Mouse (Mus musculus): ENCODE results near the gene Adcy4.

Adcy4 gene

DNA sequence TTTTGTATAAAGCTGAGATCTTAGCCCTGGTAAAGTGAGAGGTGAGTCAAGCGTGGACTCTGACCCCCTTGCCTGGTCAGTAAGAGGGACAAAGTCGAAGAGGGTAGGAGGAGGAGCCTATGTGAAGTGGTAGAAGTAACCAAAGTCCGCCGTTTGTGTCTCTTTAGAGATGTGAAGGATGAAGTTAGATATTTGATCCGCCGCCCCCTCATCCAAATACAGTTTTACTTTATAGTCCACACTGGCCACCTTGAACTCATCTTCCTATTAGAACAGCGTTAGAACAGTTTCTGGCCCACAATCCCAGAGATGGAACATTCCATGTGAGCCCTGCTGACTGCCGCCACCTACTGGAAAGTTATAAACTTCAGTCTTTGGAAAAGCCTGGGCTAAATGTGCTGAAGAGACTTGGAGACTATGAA, 25.5 kb downstream of the Adcy4 start, which contains the start of gene Cideb:
Gene Cideb, minus strand, starts transcription at position 96 of the 422 bp plus-strand sequence.
- DNase-seq (ENCODE audit: low read depth, low spot score), result peak; percentile 45

GRCm38 (mm10) chr14:55757566-55757965, 26.3 kb downstream of the Adcy4 start:
- no peak for DNase-seq (ENCODE audit: low read depth, low spot score)

GRCm38 (mm10) chr14:55747051-55747847, 36.6 kb downstream of the Adcy4 start:
- DNase-seq (ENCODE audit: low read depth, low spot score), result peak; percentile 42

DNA sequence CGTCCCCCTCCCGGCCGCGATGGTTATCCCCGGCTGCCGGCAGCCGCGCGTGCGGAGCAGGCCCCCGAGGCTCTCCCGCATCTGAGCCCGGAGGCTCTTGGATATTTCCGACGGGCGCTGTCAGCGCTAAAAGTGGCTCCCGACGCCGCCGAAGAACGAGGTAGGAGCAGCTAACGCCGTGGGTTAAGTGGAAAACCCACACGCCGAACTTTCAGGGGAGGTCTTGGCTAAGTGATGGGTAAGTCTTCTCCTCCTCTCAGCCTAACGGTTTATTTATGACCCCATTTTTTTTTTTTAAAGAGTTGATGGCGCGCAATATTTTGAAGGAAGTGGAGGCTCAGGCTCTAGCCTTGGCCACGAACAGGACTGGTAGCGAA, 38.0 kb downstream of the Adcy4 start:
- no peak for DNase-seq (ENCODE audit: low read depth, low spot score)

DNA sequence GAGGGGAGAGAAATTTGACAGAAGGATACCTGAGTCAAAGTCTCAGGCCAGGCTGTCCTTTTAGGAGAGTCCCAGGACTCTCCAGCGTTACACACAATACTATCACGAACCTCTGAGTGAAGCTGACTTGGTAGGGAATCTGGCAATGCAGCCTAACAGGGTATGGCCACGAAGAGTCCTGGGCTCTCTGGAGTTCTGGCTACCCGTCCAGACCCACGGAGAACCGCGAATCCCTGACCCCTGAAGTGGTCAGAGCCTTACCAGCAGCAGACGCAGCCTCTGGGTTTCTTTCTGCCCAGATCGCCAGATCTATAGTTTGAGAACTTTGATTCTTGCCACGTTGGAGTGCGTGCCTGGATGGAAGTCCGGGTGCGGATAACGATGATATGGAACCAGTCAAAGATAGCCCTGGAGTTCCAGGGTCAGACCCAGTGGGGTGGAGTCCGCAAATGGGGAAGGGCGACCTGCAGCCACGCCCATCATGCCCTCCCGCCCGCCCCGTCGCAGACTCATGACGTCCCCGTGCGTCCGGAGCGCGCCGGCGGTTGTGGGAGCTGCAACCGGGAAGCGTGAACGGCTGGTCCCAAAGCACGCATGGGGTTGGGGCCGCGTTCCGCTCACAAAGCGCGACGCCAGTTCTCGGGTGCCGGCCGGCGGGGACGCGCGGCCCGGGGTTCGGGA, 38.6 kb downstream of the Adcy4 start, which contains the start of the genes Dhrs1 and Nop9:
Gene Dhrs1, minus strand, starts transcription at position 511 of the 681 bp plus-strand sequence.
Gene Nop9, plus strand, starts transcription at position 514 of the 681 bp plus-strand sequence.
- DNase-seq (ENCODE audit: low read depth, low spot score), result peak; percentile 92

DNA sequence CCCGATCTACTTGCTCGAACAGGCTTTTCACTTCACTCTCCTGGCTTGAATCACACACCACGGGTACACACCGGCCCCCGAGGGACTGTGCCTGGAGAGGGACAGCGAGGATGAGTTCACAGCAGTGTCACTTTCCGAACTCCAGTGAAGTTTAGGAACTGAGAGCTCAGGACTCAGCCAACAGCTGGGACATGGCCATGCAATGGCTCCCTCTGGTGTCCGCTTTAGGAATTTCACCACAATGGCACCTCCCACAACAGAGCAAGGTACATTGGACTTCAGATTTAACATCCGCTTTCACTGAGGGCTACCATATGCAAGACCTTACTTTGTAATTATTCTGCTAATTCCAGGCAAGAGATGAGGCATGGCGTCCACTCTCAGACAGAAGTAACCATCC, 40.2 kb downstream of the Adcy4 start:
- DNase-seq (ENCODE audit: low read depth, low spot score), result peak; percentile 93

GRCm38 (mm10) chr14:55737086-55737687, 46.7 kb downstream of the Adcy4 start:
- DNase-seq (ENCODE audit: low read depth, low spot score), result no peak

DNA sequence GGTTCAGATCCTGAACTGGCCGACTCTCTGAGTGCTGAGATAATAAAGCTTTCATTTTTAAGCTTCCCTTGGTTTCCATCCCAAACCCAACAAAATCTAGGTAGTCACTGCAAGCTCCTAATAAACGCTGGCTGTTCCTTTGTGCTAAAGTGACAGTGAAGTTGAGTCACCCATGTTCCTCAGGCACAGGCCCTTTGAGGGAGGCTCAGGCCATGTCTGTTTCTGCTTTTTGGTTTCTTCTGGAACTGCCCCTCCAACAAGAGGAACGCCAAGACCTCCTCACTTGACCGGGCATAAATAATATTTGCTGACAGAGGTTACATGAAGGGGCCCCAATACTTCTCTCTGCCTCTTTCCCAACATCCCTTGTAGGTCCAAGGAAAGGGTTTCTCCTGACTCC, 48.1 kb downstream of the Adcy4 start:
- no peak for DNase-seq (ENCODE audit: low read depth, low spot score)

GRCm38 (mm10) chr14:55735334-55735733, 48.6 kb downstream of the Adcy4 start:
- DNase-seq (ENCODE audit: low read depth, low spot score), result no peak

- no peak for DNase-seq (ENCODE audit: low read depth, low spot score)
Measured at GRCm38 (mm10) chr14:55734869-55735268, 49.0 kb downstream of the Adcy4 start.

GRCm38 (mm10) chr14:55733889-55734288, 50.0 kb downstream of the Adcy4 start:
- DNase-seq (ENCODE audit: low read depth, low spot score), result no peak

DNA sequence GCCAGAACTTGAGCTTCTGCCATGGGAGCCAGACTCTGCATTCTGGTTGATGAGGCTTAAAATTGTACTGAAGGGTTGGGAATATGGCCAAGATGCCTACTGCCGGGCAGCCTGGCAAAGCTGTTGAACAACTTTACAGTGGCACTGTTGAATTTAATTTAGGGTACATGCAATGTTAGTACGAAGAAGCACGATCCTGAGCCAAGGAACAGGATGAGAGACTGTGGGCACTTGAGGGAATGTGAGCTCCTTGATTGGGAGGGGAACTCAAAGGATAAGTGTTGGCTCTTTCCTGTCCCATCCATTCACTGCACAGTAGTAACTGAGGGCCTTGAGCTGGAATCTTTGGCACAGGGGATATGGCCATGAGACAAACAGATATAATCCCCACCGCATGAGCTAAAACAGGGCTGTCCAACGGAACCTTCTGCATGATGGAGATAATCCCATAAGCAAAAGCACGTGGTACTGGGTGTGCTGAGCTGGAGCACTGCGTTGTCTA, 53.3 kb downstream of the Adcy4 start:
- no peak for DNase-seq (ENCODE audit: low read depth, low spot score)

DNA sequence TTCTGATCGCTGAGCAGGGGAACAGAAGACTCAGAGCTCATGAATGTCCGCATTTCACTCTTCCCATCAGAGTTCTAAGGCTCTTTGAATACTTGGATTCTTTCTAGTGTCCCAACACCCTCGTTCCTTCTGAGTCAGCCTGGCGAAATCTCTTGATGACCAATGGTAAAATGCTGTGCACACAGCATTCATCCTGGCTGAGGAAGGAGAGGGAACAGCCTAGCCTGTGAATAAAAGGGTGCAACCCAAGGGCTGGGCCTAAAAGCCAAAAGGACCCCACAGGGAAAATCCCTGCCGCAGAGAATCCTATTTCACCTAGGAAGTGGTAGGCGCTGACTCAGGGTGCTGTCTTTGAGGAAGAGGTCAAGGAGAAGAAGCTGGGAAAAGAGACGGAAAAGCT, 53.8 kb downstream of the Adcy4 start:
- no peak for DNase-seq (ENCODE audit: low read depth, low spot score)

DNA sequence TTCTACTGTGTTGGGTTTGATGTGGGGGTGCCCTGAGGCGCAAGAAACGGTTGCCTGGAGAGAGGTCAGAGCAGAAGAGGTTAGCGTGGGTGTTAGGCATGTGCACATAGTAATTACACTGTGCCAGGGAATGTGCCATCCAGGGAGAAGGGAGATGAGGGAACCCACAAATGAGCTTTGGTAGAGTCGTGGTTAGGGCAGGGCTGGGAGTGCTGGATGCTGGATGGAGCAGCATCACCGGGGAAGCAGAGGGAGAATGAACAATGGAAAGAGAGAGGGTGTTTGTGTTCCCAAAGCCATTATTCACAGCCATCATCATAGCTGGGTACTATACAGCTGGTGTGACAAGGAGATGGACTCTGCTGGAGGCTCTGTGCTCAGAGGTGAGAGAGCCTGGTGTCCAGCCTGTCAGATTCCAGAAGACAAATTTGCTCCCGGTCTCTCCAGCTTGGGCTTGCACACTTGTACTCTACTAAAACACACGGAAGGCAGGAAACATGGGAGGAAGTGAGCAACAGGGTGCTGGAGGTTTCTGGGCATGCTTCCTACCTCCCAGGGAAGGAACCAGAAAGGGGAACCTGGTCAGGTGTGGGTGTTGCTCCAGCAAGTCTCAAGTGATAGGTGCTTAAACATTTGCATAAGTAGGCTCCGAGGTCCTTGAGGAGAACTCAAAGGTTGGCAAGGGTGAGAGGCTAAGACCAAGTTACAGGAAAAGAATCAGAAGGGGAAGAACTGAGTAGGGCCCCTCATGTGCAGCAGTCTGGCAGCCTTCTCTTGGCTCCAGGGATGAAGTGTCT, 55.8 kb downstream of the Adcy4 start:
- peak; percentile 68 for DNase-seq (ENCODE audit: low read depth, low spot score)

DNA sequence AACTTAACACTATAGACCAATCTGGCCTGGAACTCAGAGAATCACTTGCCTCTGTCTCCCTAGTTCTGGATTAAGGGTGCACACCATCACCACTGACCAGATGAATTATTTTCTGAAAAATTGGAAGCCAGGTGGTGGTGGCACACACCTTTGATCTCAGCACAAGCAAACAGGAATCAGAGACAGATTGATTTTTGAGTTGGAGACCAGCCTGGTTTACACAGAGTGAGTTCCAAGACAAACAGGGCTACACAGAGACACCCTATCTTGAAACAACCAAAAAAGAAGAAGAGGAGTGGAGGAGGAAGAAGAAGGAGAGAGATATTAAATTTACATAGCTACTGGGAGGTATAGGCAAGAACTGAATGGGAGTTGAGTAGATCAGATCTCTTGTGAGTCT, 57.6 kb downstream of the Adcy4 start:
- peak; percentile 22 for DNase-seq (ENCODE audit: low read depth, low spot score)

GRCm38 (mm10) chr14:55724411-55724871, 59.5 kb downstream of the Adcy4 start:
- DNase-seq (ENCODE audit: low read depth, low spot score), result peak; percentile 94

- DNase-seq (ENCODE audit: low read depth, low spot score), result peak; percentile 50
Measured at GRCm38 (mm10) chr14:55723433-55723832, 60.5 kb downstream of the Adcy4 start.

DNA sequence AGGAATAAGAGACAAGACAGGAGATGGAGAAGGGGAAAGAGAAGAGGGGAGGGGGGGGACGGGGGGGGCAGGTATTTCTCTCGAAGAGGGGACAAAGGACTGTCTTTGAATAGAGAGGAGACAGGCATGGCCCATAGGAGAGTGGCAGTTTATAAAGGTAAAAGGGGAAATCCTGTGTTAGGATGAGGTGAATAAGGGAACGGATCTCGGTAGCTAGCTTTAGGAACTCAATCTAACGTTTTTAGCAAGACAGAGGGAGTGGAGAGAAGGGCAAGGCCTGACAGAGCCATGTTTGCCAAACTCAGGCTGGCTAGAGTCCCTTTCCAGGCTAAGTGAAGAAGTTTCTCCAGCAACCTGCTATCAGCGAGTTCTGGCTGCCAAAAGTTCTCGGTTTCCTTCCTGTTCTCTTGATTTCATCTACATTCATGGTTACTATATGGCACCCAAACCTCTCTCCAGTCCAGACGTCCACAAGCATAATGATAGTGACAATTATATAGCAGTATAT, 61.4 kb downstream of the Adcy4 start:
- DNase-seq (ENCODE audit: low read depth, low spot score), result no peak

- peak; percentile 98 for DNase-seq (ENCODE audit: low read depth, low spot score)
Measured at GRCm38 (mm10) chr14:55721700-55722437, 62.0 kb downstream of the Adcy4 start, which contains the start of gene Rabggta. Gene Rabggta, minus strand, starts transcription at chr14:55722263.

DNA sequence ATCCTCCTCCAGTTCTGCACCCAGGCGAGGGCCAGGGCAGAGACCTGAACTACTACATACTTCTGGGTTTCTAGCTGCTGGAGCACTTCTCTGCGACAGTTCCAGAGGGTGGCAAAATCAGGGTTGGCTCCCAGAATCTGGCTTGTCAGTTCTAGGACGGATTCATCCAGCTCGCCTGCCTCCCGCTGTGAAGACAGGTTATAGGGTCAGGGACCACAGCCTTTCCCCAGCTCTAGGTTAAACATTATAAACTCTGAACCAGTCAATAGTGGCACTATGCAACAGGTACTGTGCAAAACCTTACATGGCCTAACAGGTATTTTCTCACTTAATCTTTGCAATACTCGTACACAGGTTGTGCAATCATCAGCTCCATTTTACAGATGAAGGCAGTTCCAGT, 62.8 kb downstream of the Adcy4 start:
- DNase-seq (ENCODE audit: low read depth, low spot score), result no peak
